Mouse (Mus musculus) liver, embryonic 14.5 days (tissue): ENCODE data around the gene Morc2a.

ENCODE experiments used
- CTCF ChIP-seq: IDR thresholded peaks from 2 replicates; pipeline ENCODE4 v1.5.1; 2016; ENCODE audit warnings: antibody characterized with exemption, low read depth, control low read depth
- EP300 ChIP-seq: IDR thresholded peaks from 2 replicates; pipeline ENCODE4 v1.6.1; 2016; ENCODE audit warnings: antibody characterized with exemption, low read depth

DNA sequence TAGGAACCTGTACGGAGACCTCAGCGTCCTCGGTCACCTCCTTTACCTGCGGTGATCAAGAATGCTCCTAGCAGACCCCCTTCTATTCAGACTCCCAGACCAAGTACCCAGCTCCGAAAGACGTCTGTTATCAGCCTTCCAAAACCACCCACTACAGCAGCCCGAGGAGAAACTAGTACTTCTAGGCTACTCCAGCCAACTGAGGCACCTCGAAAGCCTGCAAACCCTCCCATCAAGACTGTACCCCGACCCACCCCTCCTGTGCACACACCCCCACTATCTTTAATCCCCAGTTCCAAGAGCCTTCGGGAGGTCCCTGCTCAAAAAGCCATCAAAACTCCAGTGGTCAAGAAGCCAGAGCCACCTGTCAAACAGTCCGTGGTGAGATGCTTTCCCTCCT, 34.7 kb downstream of the Morc2a start:
- TF ChIP-seq CTCF (no peak), EP300 (no peak)
